Mouse (Mus musculus): ENCODE measurements at regions not wholly inside any gene's neighbourhood (a gene's known extent, or its start where the extent isn't known, plus 50 kb on each side); places are given as distances from the start of the nearest gene placed in this dataset.

GRCm38 (mm10) chr1:168738005-168738404, 305.9 kb upstream of the Pbx1 start:
- no peak for TF ChIP-seq CTCF (IDR thresholded peaks at IDR 0.05; ENCODE audit: borderline replicate concordance, extremely low read depth, insufficient read depth, insufficient read length)
- no peak for TF ChIP-seq POLR2A (IDR thresholded peaks at IDR 0.05; ENCODE audit: borderline replicate concordance, extremely low read depth, insufficient read depth, insufficient read length, poor library complexity, severe bottlenecking)
